Mouse (Mus musculus): ENCODE measurements at regions not wholly inside any gene's neighbourhood (a gene's known extent, or its start where the extent isn't known, plus 50 kb on each side); places are given as distances from the start of the nearest gene placed in this dataset.

DNA sequence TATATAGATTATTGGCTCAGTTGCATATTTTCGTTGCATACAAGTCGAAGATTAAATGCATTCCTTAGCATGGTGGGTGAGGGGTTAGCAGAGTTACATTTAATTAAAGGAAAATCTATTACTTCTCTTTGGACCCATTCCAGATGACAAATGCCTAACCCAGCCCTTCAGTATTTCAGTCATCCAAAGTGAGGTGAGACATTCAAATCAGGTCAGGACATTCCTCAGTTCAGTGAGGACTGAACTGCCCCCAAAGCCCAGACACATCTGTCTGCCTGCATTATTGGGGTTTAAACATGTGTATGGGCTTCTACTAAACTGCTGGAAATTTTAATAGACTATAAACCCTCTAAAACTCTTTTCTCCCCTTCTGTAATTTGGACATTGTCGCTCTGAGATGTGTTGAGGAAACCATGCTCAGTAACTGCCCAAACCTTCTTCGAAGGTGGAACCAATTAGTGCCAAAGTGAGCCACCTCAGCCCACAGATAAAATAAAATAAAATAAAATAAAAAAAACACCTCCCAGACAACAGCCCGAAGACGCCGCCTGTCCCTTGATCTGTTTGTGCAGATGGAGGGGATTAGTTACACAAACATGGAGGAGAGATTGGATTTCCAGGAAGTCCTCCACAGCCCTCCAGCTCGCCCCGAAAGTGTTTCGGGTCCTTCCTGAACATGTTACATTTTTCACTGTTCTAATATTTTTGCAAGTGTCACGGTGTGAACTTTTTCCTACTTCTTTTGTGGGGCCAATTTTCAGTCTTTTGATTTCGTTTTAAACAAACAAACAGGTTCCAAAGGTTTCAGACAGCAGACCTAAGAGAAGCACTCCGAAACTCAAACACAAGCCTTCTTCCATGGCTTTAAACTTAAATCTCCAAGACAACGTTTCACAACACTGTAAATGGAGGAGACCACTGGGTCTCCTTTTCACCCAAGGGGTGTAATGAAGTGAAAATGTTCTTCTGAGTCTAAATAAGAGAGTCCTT lies 65.6 kb upstream of the Kdr start:
- TF ChIP-seq POLR2A (IDR thresholded peaks at IDR 0.05; ENCODE audit: borderline replicate concordance, extremely low read depth, insufficient read depth, insufficient read length, poor library complexity, severe bottlenecking) (no peak), CTCF (IDR thresholded peaks at IDR 0.05; ENCODE audit: borderline replicate concordance, extremely low read depth, insufficient read depth, insufficient read length) (no peak)
